Mouse (Mus musculus) left cerebral cortex, postnatal 10 days (tissue): ENCODE results near the gene Klhdc3. TPM values are rescaled to one million over a fixed set of nuclear protein-coding genes. Genes with fewer than 3 reads are reported as not detected.

Experiments used
- DNase-seq, 2 experiments: peaks; one replicate each; pipeline ENCODE4 v3.0.0; 2021 to 2022; ENCODE audit warnings: low spot score in 2 of 2, mixed read lengths in 1 of 2; ENCODE audit errors: extremely low spot score in 1 of 2
- intact Hi-C: fragments of 180-260 bp; cut with DNase I; formaldehyde crosslinking; loops from one replicate; pipeline ENCODE4 v1.15.1; 2025
- total RNA-seq, 2 experiments: library from RNA; stranded (reverse); gene quantifications; 2 replicates each; pipeline ENCODE4 v1.2.3; 2021

The Klhdc3 gene
- total RNA-seq, 2 experiments from 2014 or later = 175 to 180 TPM

DNA sequence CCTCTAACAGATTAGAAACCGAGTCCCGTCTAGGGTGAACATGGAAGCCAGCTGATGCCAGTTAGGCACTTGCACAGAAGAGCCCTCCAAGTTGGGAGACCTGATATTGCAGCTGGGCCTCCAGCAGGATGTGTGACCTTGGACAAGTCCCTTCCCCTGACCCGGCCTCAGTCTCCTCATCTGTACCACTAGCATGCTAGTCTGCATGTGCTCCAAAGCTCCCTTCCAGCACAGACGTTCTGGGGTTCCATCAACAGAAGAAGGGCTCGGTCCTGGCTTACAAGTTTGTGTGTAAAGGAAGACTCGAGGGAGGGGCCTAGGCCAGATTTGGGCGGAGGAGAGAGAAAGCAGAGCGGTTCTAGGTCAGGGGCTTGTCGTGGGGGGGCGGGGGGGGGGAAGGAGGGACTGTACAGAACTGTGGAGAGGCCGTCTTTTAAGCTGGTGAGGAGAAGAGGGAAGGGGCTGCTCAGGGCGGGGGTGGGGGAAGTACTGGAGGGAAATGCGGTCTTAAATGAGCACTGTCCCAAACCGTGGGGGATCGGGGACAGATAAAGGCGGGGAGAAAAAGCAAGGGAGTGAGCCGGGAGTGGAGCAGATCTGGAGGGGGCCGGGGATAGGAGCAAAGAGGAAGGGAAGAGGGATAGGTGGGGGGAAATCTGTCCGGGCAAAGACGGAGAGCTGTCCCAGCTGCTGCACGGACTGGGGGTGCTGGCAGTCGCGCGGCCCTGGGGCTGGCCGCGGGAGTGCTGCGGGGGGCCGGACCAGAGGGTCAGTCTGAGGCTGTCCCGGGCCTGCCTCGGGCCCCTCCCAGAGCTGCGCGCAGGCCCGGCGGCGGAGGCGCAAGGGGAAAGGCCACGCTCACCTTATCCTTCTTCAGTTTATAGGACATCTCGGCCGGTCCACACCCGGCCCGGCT lies 23.5 kb upstream of the Klhdc3 start:
- intact Hi-C loops = no loop called here
- DNase-seq = peak in 1 of 2 experiments; percentile 39

DNA sequence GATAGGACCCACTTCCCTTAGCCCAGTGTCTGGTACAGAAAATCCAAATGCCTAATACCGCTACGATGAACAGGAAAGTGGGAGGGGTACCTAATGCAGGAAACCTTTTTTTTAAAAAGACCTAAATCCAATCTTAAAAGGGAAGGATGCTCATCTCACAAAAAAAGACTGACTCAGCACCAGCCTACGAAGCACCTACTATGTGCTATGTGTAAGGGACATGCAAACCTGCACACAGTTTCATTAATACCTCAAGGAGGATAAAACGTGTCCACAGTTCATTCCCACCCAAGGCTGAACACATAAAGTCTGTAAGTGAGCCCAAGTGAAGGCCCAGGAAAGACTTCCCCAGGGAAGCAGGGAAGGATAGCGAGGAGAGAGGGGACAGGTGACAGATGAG lies 21.8 kb upstream of the Klhdc3 start:
- DNase-seq = peak in 1 of 2 experiments; percentile 7
- intact Hi-C loops = no loop called here

DNA sequence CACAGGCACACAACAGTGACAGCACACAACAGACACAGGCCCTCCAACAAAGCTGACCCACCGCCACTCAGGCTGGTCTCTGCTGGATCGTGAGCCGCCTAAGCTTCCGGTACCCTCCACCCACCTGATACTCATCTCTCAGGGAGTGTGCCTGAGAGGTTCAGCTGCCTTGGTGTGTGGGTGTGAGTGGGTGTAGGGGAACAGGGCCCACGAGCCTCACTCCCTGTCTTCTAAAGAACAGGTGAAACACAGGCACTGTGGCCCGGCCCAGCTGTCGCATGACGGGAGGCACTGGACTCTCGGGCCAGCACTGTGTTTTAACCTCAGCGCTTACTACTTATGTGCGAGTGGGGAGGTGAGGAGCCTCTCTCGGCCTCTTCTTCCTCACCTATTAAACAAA lies 21.4 kb upstream of the Klhdc3 start:
- intact Hi-C loops = no loop called here
- peak in 1 of 2 experiments; percentile 25 for DNase-seq

DNA sequence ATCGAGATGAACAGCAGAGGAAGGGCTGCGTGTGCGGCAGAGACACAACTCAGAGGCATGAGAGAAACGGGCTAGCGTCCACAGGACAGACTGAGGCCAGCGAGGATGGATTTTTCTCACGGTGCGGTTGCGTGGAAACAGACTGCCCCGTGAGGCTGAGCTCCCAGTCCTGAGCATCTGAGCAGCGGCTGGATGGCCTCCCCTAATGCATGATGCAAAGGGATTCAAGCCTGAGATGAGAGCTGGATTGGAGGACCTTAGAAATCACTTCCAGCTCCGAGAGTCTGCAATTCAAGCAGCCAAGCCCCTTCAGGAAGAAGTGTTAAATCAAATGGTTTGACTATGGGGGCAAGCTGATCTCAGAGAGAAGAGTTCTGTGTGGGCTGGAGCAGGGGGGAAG lies 20.8 kb upstream of the Klhdc3 start:
- DNase-seq = peak in 1 of 2 experiments; percentile 31
- intact Hi-C loops = no loop called here

DNA sequence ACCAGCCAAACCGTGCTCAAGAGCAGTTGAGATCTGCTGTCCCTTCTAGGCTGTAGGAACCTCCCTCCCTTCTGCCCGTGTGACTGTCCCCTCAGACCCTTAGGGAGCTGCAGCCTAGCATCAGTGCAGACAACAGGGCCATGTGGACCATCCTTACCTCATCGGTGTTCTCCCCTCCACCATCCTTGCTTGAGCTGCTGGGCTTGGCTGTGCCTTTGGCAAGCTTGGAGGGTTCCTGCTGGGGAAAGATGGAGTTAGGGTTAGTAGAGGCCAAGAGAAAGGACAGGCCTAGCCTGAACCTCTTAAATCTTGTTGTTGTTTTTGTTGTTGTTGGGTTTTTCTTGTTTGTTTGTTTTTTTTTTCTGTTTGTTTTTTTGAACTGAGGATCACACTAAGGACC lies 19.2 kb upstream of the Klhdc3 start:
- DNase-seq = peak in 1 of 2 experiments; percentile 12
- intact Hi-C loops = no loop called here

DNA sequence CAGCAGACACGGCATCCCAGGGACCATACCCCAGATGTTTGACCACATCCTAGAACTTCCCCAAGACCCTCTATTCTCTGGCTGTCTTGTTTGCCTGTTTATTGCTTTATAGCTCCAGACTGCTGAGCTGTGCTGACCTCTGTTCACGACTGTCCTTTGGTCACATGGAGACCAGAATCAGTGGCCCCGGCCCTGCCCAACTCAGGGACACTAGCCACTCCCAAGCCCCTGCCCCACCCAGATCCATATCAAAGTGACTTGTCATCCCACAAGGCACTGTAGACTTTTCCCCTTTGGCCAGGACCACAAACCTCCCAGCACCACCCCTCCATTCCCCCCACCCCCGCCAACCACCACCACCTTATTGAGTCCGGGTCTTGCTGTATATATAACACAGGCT lies 18.5 kb upstream of the Klhdc3 start:
- intact Hi-C loops = no loop called here
- DNase-seq = peak in 1 of 2 experiments; percentile 15

DNA sequence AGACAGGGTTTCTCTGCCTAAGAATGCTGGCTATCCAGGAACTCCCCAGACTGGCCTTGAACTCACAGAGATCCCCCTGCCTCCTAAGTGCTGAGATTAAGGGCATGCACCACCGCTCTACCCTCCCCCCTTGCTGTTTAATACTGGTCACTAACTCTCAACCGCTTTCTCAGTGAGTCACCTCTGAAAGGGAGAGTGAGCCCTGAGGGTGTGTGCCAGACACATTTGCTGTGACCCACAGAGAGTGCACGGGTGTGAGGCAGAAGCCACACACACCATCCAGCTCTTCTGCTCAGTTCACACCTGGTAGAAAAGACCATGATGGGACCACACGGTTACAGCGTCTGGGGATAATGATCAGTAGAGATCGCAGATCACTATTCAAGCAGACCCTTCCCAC lies 17.8 kb upstream of the Klhdc3 start:
- DNase-seq = peak in 1 of 2 experiments; percentile 13
- intact Hi-C loops = no loop called here

DNA sequence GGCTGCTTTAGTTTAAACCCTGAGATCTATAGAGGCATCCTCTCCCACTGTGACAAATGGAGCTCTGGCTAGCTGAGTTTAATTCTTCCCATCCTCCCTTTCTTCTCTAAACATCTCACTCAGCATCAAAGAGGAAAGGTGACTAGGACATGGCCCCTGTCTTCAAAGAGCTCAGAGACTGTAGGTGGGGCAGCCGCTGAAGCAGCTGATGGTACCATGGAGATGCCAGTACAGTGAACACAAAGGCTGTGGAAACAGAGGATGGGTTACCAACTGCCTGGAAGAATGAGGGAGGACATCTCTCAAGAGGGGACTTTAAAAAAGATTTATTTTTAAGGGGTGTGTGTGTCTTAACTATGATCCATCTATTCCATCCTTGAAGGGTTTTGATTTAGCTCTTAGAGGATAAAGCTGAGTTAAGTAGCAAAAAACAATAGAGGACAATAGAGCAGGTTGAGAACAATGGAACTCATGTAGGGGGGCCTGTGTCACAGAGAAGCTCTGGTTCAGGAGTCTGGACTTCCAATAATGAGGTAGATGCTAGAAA lies 13.9 kb upstream of the Klhdc3 start:
- intact Hi-C loops = no loop called here
- no peak for DNase-seq

DNA sequence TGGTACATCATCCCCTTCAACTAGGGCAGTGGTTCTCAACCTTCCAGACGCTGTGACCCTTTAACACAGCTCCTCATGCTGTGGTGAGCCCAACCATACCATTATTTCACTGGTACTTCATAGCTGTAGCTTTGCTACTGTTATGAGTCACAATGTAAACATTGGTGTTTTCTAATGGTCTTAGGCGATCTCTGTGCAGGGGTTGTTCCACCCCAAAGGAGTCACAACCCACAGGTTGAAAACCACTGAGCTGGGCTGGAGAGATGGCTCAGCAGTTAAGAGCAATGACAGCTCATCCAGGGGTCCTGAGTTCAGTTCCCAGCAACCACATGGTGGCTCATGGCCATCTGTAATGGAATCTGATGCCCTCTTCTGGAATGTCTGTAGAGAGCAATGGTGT lies 10.7 kb upstream of the Klhdc3 start:
- intact Hi-C loops = no loop called here
- no peak for DNase-seq

DNA sequence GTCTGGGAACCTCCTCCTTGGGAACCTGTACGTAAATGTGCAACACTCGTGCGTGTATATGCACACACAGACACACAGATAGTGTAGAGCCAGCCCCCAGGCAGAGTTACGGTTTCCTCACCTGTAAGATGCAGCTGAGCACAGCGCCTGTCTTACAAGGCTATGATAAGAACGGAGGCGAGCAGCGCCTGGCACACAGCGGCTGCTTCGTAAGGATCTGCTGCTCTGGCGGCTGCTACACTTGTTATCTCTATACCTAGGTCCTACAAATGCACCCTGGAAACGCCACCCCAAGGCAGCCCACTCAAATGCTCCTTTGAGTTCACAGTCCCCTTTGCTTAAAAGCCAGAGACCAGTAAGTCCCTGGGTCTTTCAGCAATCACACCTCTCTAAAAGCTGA lies 10.0 kb upstream of the Klhdc3 start:
- intact Hi-C loops = no loop called here
- no peak for DNase-seq

DNA sequence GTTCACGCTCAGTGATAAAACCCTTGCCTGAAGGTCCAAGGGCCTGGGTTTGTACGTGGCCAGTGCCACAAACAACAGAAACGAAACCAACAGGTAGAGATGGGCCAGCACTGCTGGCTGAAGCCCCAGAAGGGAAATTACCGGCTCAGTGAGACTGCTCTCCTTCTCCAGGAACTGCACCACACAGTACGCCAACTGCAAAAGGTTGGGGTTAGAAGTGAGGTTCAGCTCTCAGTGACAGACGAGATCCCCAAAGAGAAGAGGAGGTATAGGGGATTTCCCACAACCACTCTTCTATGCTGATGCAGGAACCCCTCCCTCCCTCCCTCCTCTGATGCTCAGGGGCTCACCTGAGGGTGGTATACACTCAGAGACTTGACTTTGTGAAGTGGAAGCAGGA lies 5.2 kb upstream of the Klhdc3 start:
- DNase-seq = no peak
- intact Hi-C loops = no loop called here

DNA sequence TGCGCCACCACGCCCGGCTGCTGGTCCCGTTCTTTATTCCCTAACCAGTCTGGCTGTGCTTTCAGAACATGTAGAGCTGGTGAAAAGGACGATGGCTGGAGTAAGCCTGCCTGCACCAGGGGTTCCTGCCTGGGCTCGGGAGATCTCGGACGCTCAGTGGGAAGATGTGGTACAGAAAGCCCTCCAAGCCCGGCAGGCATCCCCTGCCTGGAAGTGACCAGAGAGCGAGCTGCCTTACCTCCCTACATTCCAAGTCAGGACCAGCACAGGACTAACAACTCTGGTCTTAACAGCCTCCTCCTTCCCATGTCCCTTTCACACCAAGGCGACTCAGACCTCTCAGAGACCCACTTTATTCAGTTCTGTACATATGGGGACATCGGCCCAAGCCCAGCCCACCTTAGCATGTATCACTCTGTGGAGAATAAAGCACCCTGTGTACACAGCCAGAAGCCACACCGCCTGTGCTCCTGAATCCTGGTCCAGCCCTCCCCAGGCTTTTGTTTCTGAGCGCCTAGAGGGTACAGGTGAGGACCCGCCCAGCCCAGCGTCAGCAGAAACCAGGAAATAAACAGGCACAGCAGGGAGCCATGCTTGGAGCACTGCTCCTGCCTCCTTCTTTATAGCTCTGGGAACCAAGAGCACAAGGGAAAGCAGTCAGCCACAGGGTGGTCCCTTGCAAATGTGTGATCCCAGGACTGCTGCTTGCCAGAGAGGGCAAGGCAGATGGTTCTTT lies 2.1 kb upstream of the Klhdc3 start:
- intact Hi-C loops = no loop called here
- peak in 1 of 2 experiments; percentile 60 for DNase-seq

DNA sequence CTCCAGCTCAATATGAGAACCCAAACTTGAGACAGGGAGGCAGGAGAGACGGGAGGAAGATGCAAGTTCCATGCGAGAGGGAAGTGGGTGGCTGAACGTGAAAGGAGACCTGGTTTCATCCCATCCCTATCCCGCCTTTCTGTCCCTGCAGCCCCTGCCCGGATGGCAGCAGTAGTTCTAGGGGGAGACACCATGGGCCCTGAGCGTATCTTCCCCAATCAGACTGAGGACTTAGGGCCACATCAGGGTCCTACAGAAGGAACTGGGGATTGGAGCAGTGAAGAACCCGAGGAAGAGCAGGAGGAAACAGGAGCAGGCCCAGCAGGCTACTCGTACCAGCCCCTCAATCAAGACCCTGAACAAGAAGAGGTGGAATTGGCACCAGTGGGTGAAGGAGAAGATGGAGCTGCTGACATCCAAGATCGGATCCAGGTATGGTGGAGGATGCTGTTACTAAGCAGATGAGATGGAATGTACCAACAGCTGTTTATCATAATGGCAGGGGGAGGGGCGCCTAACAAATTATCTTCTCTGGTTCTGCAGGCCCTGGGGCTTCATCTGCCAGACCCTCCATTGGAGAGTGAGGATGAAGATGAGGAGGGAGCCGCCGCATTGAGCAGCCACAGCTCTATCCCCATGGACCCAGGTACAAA lies 878 bp upstream of the Klhdc3 start:
- intact Hi-C loops = no loop called here
- DNase-seq = no peak

DNA sequence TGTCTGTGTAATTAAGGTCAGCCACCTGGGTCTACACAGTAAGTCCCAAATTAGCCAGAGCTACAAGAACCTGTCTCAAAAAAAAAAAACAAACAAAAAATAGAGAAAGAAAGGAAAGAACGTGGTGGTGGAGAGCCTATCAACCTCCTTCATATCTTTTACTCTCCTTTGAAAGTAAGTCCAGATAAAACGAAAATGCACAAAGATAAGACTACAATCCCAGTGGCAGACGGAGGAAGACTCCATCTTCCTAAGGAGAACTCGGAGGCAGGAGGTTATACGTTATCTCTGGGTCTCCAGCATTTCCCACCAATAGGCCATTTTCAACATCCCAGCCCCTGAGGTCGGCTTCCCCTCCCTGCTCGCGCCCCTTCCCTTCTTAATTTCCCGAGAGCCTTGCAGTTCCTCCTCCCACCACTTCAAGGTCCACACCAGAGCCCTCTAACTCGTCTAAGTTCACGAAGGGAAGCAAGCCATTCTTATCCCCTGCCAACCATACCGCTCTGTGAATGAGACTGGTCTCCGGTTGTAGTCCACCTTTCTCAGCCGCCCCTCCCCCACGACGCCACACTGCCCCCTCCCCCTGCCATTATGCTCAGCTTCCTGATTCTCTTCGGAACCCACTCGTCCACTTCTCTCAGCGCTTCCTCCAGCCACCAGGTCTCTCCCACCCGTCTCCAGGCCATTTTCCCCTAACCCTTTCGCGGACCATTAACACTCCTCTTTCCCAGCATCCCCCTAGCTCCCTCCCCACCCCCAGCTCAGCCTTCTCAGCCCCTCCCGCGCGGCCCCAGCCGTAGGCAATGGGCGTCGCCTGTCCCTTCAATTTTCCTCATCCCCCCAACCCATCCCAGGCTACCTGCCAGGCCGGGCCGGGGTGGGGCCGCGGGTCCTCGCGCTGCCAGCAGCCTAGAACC lies 613 bp downstream of the Klhdc3 start:
- intact Hi-C loops = no loop called here
- peak in 1 of 2 experiments; percentile 79 for DNase-seq

DNA sequence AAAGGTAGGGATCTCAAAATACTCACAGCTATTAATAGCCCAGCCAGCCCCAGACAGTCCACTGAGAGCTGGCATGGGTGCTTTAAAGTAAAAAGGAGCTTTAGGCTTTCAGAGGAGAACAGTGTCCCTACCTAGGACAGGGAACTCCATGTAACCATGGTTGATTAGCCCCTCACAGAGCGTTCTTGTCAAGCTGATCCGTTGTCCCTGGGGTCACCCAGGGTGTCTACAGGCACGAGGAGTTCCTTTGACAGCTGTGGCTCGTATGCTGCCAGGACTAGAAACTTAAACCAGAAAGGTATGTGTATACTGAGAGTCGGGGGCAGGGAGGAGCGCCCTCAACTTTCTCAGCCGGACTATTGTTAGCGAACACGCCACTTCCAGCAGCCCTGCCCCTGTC lies 1.8 kb downstream of the Klhdc3 start:
- no peak for DNase-seq
- intact Hi-C loops = no loop called here

DNA sequence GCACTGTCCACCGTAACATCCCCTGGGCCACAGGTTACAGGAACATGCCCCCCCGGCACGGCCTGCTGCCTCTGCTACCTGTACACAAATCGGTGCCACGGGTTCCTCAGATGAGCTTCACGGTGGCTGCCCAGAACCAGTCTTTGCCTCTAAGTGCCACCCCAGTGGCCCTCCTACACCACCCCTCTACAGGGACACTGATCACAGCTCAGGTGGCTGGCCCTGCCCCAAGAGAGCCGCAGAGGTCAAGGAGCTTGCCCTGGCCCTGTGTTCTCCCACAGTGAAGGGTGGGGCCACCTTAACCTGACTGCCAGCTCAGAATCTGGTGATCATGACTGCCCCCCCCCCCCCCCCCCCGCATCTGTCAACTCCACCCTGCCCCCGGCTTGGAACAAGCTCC lies 2.3 kb downstream of the Klhdc3 start, which contains the start of gene Mea1:
Gene Mea1 (plus strand): TSS at position 378 of the 400 bp plus-strand sequence.
- intact Hi-C loops = no loop called here
- no peak for DNase-seq

DNA sequence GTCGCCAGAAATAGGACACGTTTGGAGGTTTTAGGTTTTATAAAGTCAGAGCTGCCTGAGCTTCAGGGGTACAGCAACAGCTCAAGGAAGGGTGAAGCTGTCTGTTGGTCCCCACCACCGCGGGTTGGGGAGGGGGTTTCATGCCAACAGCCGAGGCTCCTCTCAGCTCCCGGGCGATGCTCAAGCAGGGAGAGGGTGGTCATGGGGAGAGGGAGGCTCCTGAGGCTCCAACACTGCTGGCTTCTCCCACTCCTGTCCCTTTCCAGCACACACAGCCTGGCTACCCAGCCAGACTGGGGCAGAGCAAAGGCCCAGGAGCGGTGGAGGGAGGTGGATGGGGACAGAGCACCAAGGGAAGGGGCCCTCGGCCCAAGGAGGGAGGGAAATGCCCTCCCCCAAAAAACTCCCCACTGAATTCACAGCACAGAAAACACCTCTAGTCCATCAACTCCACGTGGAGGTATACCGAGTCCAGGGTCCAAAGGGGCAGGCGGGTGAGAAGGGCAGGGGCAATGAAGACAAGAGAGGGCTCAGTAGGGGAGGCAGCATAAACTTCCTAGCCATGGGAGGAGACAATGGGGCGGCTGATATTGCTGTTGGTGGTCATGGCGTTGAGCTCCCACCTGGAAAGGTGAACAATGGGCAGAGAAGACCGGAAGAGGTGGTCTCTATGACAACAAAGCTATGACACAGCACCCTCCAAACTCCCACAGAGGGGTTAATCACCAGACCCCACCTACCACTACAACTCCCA lies 6.0 kb downstream of the Klhdc3 start:
- intact Hi-C loops = no loop called here
- DNase-seq = no peak
